Comparison of ENCODE assay signal across 24 mouse cellular contexts in the genomic region with DNA sequence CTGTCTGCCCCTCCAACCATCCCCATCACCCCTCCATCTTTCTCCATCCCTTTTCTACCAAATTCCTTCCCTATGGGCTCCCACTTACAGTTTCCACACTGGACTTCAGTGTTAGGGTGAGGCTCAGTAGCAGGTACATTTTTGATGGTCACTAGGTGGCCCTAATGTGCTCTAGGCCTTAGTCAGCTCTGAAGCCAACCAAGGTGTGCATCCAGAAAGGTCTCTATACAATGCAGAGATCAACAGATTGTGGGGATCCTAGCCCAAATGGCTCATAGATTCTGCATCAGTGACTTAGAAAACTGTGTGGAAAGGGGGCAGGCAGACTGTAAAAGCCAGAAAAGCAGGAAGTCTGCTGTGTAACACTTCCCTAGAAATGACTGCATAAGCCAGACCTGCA.
DNase-seq lines count a peak whose midpoint lies in the region; ATAC-seq and TF ChIP-seq lines count a peak whose summit lies in the region.
"Had no signal": no experiment of that assay in that cellular context is flagged by ENCODE, and none has a peak within 500 bp of the region (broad histone marks: within the 10 kb centered on the region; RNA-seq: fewer than 3 reads in every experiment).

No protein-coding gene starts in this region.

- POLR2A ChIA-PET in Patski (lab: Charles Lee), result no interaction called here

- no peak for TF ChIP-seq CTCF in layer of hippocampus, adult 2 months (conservative IDR thresholded peaks at IDR 0.05)
- TF ChIP-seq CTCF in Patski (IDR thresholded peaks at IDR 0.05), result peak; percentile 25
- no peak for TF ChIP-seq CTCF in cortical plate, adult 2 months (IDR thresholded peaks at IDR 0.05; ENCODE audit: extremely low read depth, insufficient read depth, low read length)

- in situ Hi-C loops in Patski (cut with MboI; ENCODE audit: low pct_unique_long_range_greater_than_20kb), result no loop called here

- no peaks in the 10 kb centered on the region for H3K27me3 ChIP-seq in Patski
- H3K27me3 ChIP-seq: embryonic facial prominence, embryonic 13.5 days; forebrain, embryonic 12.5 days; forebrain, embryonic 15.5 days; heart, embryonic 12.5 days; heart, embryonic 15.5 days had no signal

- no peak for TF ChIP-seq POLR2A in cortical plate, adult 2 months (IDR thresholded peaks at IDR 0.05; ENCODE audit: extremely low read depth, insufficient read depth, low read length)

- peak overlapping the region; percentile 67; the same call in 1 of the 2 replicates for H3K27ac ChIP-seq in layer of hippocampus, adult 2 months
- H3K27ac ChIP-seq in cortical plate, adult 2 months (ENCODE audit: insufficient read depth, low read length), result peak overlapping the region; percentile 37; the same call in 1 of the 2 replicates
- H3K27ac ChIP-seq: embryonic facial prominence, embryonic 10.5 days; embryonic facial prominence, embryonic 13.5 days; forebrain, embryonic 12.5 days; forebrain, embryonic 15.5 days; heart, embryonic 15.5 days had no signal

- no peak overlapping the region for H3K4me3 ChIP-seq in layer of hippocampus, adult 2 months
- no peak overlapping the region for H3K4me3 ChIP-seq in cortical plate, adult 2 months (ENCODE audit: insufficient read depth, low read length)
- H3K4me3 ChIP-seq: embryonic facial prominence, embryonic 10.5 days; embryonic facial prominence, embryonic 13.5 days; erythroblast, embryonic 14.5 days; forebrain, embryonic 12.5 days; forebrain, embryonic 15.5 days; heart, embryonic 12.5 days; heart, embryonic 15.5 days had no signal

- DNase-seq in cerebellum, adult 9-11 months, result peak; percentile 40
- DNase-seq in cerebellum, adult 8-10 months, result no peak
- no peak for DNase-seq in layer of hippocampus, adult 2 months (ENCODE audit: low spot score in 2 of 2)
- no peak for DNase-seq in layer of hippocampus, adult 8-10 months (ENCODE audit: low spot score in 2 of 2)
- no peak for DNase-seq in Patski (ENCODE audit: low read depth, low spot score)
- no peak for DNase-seq in ovary, adult 18-20 months (ENCODE audit: low spot score)
- DNase-seq in lung, postnatal 25 days (ENCODE audit: low spot score), result no peak
- DNase-seq: adrenal gland, postnatal 10 days; adrenal gland, postnatal 36 days; cerebellum, adult 11-12 months; embryo, embryonic 11 days; gastrocnemius, postnatal 25 days; heart, adult 18-20 months; heart, postnatal 10 days; heart, postnatal 36 days had no signal

- CTCF ChIA-PET in Patski (lab: Charles Lee), result no interaction called here

- H3K4me1 ChIP-seq in cortical plate, adult 2 months (ENCODE audit: control insufficient read depth, insufficient read depth, low read length), result peaks cover 9% of the 10 kb centered on the region
- H3K4me1 ChIP-seq: embryonic facial prominence, embryonic 10.5 days; embryonic facial prominence, embryonic 13.5 days; heart, embryonic 12.5 days had no signal

- no peak for ATAC-seq in Patski
- ATAC-seq: CD4-positive, CD25-positive, alpha-beta regulatory T cell, adult 4 months; forebrain, embryonic 15.5 days had no signal
